Mouse (Mus musculus): ENCODE measurements at regions not wholly inside any gene's neighbourhood (a gene's known extent, or its start where the extent isn't known, plus 50 kb on each side); places are given as distances from the start of the nearest gene placed in this dataset.
"Not testable (repeated sequence)": the region's sequence is repeated elsewhere in the genome, so short reads cannot be mapped to it uniquely, and the experiment has no call there.

DNA sequence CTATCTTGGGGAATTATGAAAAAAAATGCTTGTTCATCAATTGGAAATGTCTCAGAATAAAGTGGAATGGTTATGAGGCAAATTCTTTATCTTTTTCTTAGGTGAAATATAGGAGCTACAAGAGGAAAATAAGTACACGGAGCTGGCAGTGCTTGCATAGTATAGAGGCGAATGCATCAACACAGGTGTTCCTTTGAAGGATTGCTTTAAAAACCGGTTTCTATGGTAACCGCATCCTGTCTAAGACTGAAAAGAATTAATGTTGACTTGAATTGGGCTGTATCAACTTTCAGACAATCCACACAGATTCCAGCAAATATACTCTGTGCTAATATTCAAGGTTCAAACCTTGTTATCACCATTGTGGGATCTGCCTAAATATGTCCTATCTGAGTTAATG, 198.8 kb upstream of the Gm17728 start:
- H3K27ac ChIP-seq (ENCODE audit: low read depth, low read length) = no peak overlapping the region
- ATAC-seq (ENCODE audit: low FRiP score) (no peak), DNase-seq (ENCODE audit: low spot score) (no peak)
- no peak overlapping the region for H3K4me3 ChIP-seq (ENCODE audit: low read depth, low read length)
- H3K27me3 ChIP-seq (ENCODE audit: control insufficient read depth, insufficient read depth, low read length) = no peaks in the 10 kb centered on the region
- H3K9me3 ChIP-seq (ENCODE audit: control insufficient read depth, low read length) = no peaks in the 10 kb centered on the region
- H3K4me1 ChIP-seq (replicated peaks; ENCODE audit: control insufficient read depth, insufficient read depth, low read length) = no peaks in the 10 kb centered on the region
- WGBS = 89% methylated on average over 4 of the region's 4 CpGs
- no peaks in the 10 kb centered on the region for H3K36me3 ChIP-seq (ENCODE audit: control insufficient read depth, insufficient read depth, low read length)
- H3K4me2 ChIP-seq (replicated peaks; ENCODE audit: low read depth, low read length) = no peak overlapping the region
- no peak overlapping the region for H3K9ac ChIP-seq (ENCODE audit: low read depth, low read length)

- H3K4me1 ChIP-seq (replicated peaks; ENCODE audit: control insufficient read depth, insufficient read depth, low read length) = no peaks in the 10 kb centered on the region
- 63% methylated on average over 10 of the region's 10 CpGs for WGBS
These were observed 193.8 kb upstream of the Gm17728 start for GRCm38 (mm10) chr17:9227872-9228575.

DNA sequence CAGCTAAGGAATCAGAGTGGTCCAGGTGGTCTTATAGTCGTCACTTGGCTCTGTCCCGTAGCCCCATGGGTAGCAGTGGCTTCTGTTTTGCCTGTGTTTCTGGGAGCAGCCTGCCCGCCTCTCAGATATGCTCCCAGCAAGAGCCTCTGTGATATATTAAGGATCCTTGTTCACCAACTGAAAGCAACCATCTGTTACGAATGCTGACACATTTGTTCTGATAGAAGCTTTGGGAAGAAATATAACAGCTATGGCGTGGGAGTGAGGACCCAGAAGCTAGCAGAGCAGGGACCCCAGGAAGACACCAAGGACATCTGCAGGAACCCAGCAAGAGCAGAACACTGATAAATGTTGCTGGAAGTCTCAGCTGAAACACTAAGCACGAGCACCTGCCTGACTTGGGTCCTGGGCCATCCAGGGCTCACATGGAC, 186.7 kb upstream of the Gm17728 start:
- Histone ChIP-seq H3K27ac (ENCODE audit: low read depth, low read length) (no peak overlapping the region), H3K36me3 (ENCODE audit: control insufficient read depth, insufficient read depth, low read length) (no peaks in the 10 kb centered on the region), H3K9me3 (ENCODE audit: control insufficient read depth, low read length) (no peaks in the 10 kb centered on the region), H3K4me2 (replicated peaks; ENCODE audit: low read depth, low read length) (no peak overlapping the region), H3K9ac (ENCODE audit: low read depth, low read length) (no peak overlapping the region), H3K27me3 (ENCODE audit: control insufficient read depth, insufficient read depth, low read length) (no peaks in the 10 kb centered on the region), H3K4me1 (replicated peaks; ENCODE audit: control insufficient read depth, insufficient read depth, low read length) (no peaks in the 10 kb centered on the region), H3K4me3 (ENCODE audit: low read depth, low read length) (no peak overlapping the region)
- 79% methylated on average over 6 of the region's 6 CpGs for WGBS
- DNase-seq (ENCODE audit: low spot score) = no peak
- ATAC-seq (ENCODE audit: low FRiP score) = no peak

More at GRCm38 (mm10) chr17:9227872-9228575, 193.8 kb upstream of the Gm17728 start:
- Histone ChIP-seq H3K27ac (ENCODE audit: low read depth, low read length) (no peak overlapping the region), H3K9me3 (ENCODE audit: control insufficient read depth, low read length) (no peaks in the 10 kb centered on the region), H3K9ac (ENCODE audit: low read depth, low read length) (no peak overlapping the region), H3K4me2 (replicated peaks; ENCODE audit: low read depth, low read length) (no peak overlapping the region), H3K36me3 (ENCODE audit: control insufficient read depth, insufficient read depth, low read length) (no peaks in the 10 kb centered on the region), H3K4me3 (ENCODE audit: low read depth, low read length) (no peak overlapping the region), H3K27me3 (ENCODE audit: control insufficient read depth, insufficient read depth, low read length) (no peaks in the 10 kb centered on the region)
- DNase-seq (ENCODE audit: low spot score) (peak; percentile 5), ATAC-seq (ENCODE audit: low FRiP score) (no peak)

- ATAC-seq (ENCODE audit: low FRiP score) (no peak), DNase-seq (ENCODE audit: low spot score) (no peak)
- Histone ChIP-seq H3K4me2 (replicated peaks; ENCODE audit: low read depth, low read length) (no peak overlapping the region), H3K9ac (ENCODE audit: low read depth, low read length) (no peak overlapping the region), H3K4me1 (replicated peaks; ENCODE audit: control insufficient read depth, insufficient read depth, low read length) (no peaks in the 10 kb centered on the region), H3K4me3 (ENCODE audit: low read depth, low read length) (no peak overlapping the region), H3K27me3 (ENCODE audit: control insufficient read depth, insufficient read depth, low read length) (no peaks in the 10 kb centered on the region), H3K9me3 (ENCODE audit: control insufficient read depth, low read length) (no peaks in the 10 kb centered on the region), H3K27ac (ENCODE audit: low read depth, low read length) (no peak overlapping the region), H3K36me3 (ENCODE audit: control insufficient read depth, insufficient read depth, low read length) (no peaks in the 10 kb centered on the region)
- 81% methylated on average over 5 of the region's 5 CpGs for WGBS
These were observed 163.2 kb upstream of the Gm17728 start for GRCm38 (mm10) chr17:9258646-9259170.

- no peak for ATAC-seq (ENCODE audit: low FRiP score)
- WGBS = 84% methylated on average over 3 of the region's 3 CpGs
- Histone ChIP-seq H3K4me3 (ENCODE audit: low read depth, low read length) (no peak overlapping the region), H3K4me1 (replicated peaks; ENCODE audit: control insufficient read depth, insufficient read depth, low read length) (no peaks in the 10 kb centered on the region), H3K9me3 (ENCODE audit: control insufficient read depth, low read length) (no peaks in the 10 kb centered on the region), H3K27ac (ENCODE audit: low read depth, low read length) (no peak overlapping the region), H3K9ac (ENCODE audit: low read depth, low read length) (no peak overlapping the region), H3K27me3 (ENCODE audit: control insufficient read depth, insufficient read depth, low read length) (no peaks in the 10 kb centered on the region), H3K36me3 (ENCODE audit: control insufficient read depth, insufficient read depth, low read length) (no peaks in the 10 kb centered on the region), H3K4me2 (replicated peaks; ENCODE audit: low read depth, low read length) (no peak overlapping the region)
- DNase-seq (ENCODE audit: low spot score) = no peak
These were observed 153.1 kb upstream of the Gm17728 start for GRCm38 (mm10) chr17:9268776-9269175.

- not testable (repeated sequence) for H3K27ac ChIP-seq (ENCODE audit: low read depth, low read length); H3K4me2 ChIP-seq (replicated peaks; ENCODE audit: low read depth, low read length); H3K27me3 ChIP-seq (ENCODE audit: control insufficient read depth, insufficient read depth, low read length); H3K4me3 ChIP-seq (ENCODE audit: low read depth, low read length); H3K36me3 ChIP-seq (ENCODE audit: control insufficient read depth, insufficient read depth, low read length); H3K4me1 ChIP-seq (replicated peaks; ENCODE audit: control insufficient read depth, insufficient read depth, low read length); H3K9me3 ChIP-seq (ENCODE audit: control insufficient read depth, low read length); ATAC-seq (ENCODE audit: low FRiP score); DNase-seq (ENCODE audit: low spot score); H3K9ac ChIP-seq (ENCODE audit: low read depth, low read length)
- WGBS = 26% methylated on average over 3 of the region's 3 CpGs
These were observed 143.8 kb upstream of the Gm17728 start for GRCm38 (mm10) chr17:9278046-9278445.

- no peaks in the 10 kb centered on the region for H3K27me3 ChIP-seq (ENCODE audit: control insufficient read depth, insufficient read depth, low read length)
- H3K9me3 ChIP-seq (ENCODE audit: control insufficient read depth, low read length) = no peaks in the 10 kb centered on the region
- no peak overlapping the region for H3K9ac ChIP-seq (ENCODE audit: low read depth, low read length)
- H3K27ac ChIP-seq (ENCODE audit: low read depth, low read length) = no peak overlapping the region
- ATAC-seq (ENCODE audit: low FRiP score) (no peak), DNase-seq (ENCODE audit: low spot score) (no peak)
- no peaks in the 10 kb centered on the region for H3K36me3 ChIP-seq (ENCODE audit: control insufficient read depth, insufficient read depth, low read length)
- H3K4me2 ChIP-seq (replicated peaks; ENCODE audit: low read depth, low read length) = no peak overlapping the region
- WGBS = 82% methylated on average over 7 of the region's 7 CpGs
- no peak overlapping the region for H3K4me3 ChIP-seq (ENCODE audit: low read depth, low read length)
- no peaks in the 10 kb centered on the region for H3K4me1 ChIP-seq (replicated peaks; ENCODE audit: control insufficient read depth, insufficient read depth, low read length)
These were observed 142.4 kb upstream of the Gm17728 start for GRCm38 (mm10) chr17:9279481-9279880.

GRCm38 (mm10) chr17:9281891-9282290, 140.0 kb upstream of the Gm17728 start:
- Histone ChIP-seq H3K9ac (ENCODE audit: low read depth, low read length) (no peak overlapping the region), H3K36me3 (ENCODE audit: control insufficient read depth, insufficient read depth, low read length) (no peaks in the 10 kb centered on the region), H3K9me3 (ENCODE audit: control insufficient read depth, low read length) (no peaks in the 10 kb centered on the region), H3K27ac (ENCODE audit: low read depth, low read length) (no peak overlapping the region), H3K4me1 (replicated peaks; ENCODE audit: control insufficient read depth, insufficient read depth, low read length) (no peaks in the 10 kb centered on the region), H3K4me2 (replicated peaks; ENCODE audit: low read depth, low read length) (no peak overlapping the region), H3K27me3 (ENCODE audit: control insufficient read depth, insufficient read depth, low read length) (no peaks in the 10 kb centered on the region), H3K4me3 (ENCODE audit: low read depth, low read length) (no peak overlapping the region)
- ATAC-seq (ENCODE audit: low FRiP score) (no peak), DNase-seq (ENCODE audit: low spot score) (no peak)
- 78% methylated on average over 5 of the region's 5 CpGs for WGBS
